Mouse (Mus musculus): Measurements from ENCODE around the gene Pm20d1. TPM values are rescaled to one million over a fixed set of nuclear protein-coding genes. Genes with fewer than 3 reads are reported as not detected.

Pm20d1 gene
- total and polyA plus RNA-seq, 3 experiments = not detected

- no peak for TF ChIP-seq TCF12 (IDR thresholded peaks at IDR 0.05; ENCODE audit: low read depth, low read length)
- TF ChIP-seq HCFC1 (IDR thresholded peaks at IDR 0.05; ENCODE audit: low read depth, low read length) = no peak
- no peak for TF ChIP-seq CHD1 (IDR thresholded peaks at IDR 0.05; ENCODE audit: low read depth, low read length)
- TF ChIP-seq GABPA (IDR thresholded peaks at IDR 0.05; ENCODE audit: low read depth, low read length) = no peak
- no peak for TF ChIP-seq USF1 (IDR thresholded peaks at IDR 0.05; ENCODE audit: low read depth, low read length)
- TF ChIP-seq BHLHE40 (IDR thresholded peaks at IDR 0.05; ENCODE audit: borderline replicate concordance, low read depth, low read length) = no peak
- Histone ChIP-seq H3K4me1 (ENCODE audit: control insufficient read depth in 1 of 2, insufficient read depth in 2 of 2, low read length in 2 of 2) (no peaks in the 10 kb centered on the region), H3K27ac (ENCODE audit: control insufficient read depth, low read depth, low read length) (no peak overlapping the region), H3K9ac (ENCODE audit: control insufficient read depth, low read depth, low read length, poor library complexity, severe bottlenecking) (no peak overlapping the region), H3K27me3 (ENCODE audit: control insufficient read depth in 1 of 2, insufficient read depth in 2 of 2, low read length in 2 of 2) (peaks cover 32 to 41% of the 10 kb centered on the region in 2 experiments), H3K36me3 (ENCODE audit: control insufficient read depth in 1 of 2, insufficient read depth in 2 of 2, low read length in 2 of 2) (no peaks in the 10 kb centered on the region), H3K79me2 (ENCODE audit: control insufficient read depth, insufficient read depth, low read length, poor library complexity) (no peaks in the 10 kb centered on the region), H3K4me3 (ENCODE audit: control insufficient read depth in 1 of 2, insufficient read depth in 1 of 2, low read depth in 2 of 2, low read length in 2 of 2) (no peak overlapping the region), H3K9me3 (replicated peaks; ENCODE audit: insufficient read depth, low read length) (no peaks in the 10 kb centered on the region)
- DNase-seq (ENCODE audit: low read depth, low spot score) = no peak
These were observed 25.7 kb upstream of the Pm20d1 start for GRCm38 (mm10) chr1:131771440-131771839.

- TF ChIP-seq MYC (IDR thresholded peaks at IDR 0.05; ENCODE audit: low read depth, low read length) (no peak), MAZ (IDR thresholded peaks at IDR 0.05; ENCODE audit: low read depth, low read length) (no peak), EP300 (IDR thresholded peaks at IDR 0.05; ENCODE audit: low read depth in 1 of 2, low read length in 2 of 2) (no peak), JUND (IDR thresholded peaks at IDR 0.05; ENCODE audit: low read depth, low read length) (no peak), TCF12 (IDR thresholded peaks at IDR 0.05; ENCODE audit: low read depth, low read length) (no peak), BHLHE40 (IDR thresholded peaks at IDR 0.05; ENCODE audit: borderline replicate concordance, low read depth, low read length) (no peak), MAFK (IDR thresholded peaks at IDR 0.05; ENCODE audit: borderline replicate concordance, low read depth, low read length) (no peak), CHD1 (IDR thresholded peaks at IDR 0.05; ENCODE audit: low read depth, low read length) (no peak), CHD2 (IDR thresholded peaks at IDR 0.05; ENCODE audit: low read length) (no peak)
- no peaks in the 10 kb centered on the region for H3K9me3 ChIP-seq (replicated peaks; ENCODE audit: insufficient read depth, low read length)
- H3K27me3 ChIP-seq (ENCODE audit: control insufficient read depth in 1 of 2, insufficient read depth in 2 of 2, low read length in 2 of 2) = peaks cover 2 to 13% of the 10 kb centered on the region in 2 experiments
These were observed 2.6 kb upstream of the Pm20d1 start for GRCm38 (mm10) chr1:131794591-131794990.

GRCm38 (mm10) chr1:131795171-131795570 is 2.0 kb upstream of the Pm20d1 start:
- no peak for TF ChIP-seq MAFK (IDR thresholded peaks at IDR 0.05; ENCODE audit: borderline replicate concordance, low read depth, low read length)
- TF ChIP-seq BHLHE40 (IDR thresholded peaks at IDR 0.05; ENCODE audit: borderline replicate concordance, low read depth, low read length) = no peak
- no peak for TF ChIP-seq CHD1 (IDR thresholded peaks at IDR 0.05; ENCODE audit: low read depth, low read length)
- TF ChIP-seq MYC (IDR thresholded peaks at IDR 0.05; ENCODE audit: low read depth, low read length) = no peak
- TF ChIP-seq TBP (IDR thresholded peaks at IDR 0.05; ENCODE audit: low read depth, low read length) = no peak
- TF ChIP-seq TAL1 (IDR thresholded peaks at IDR 0.05; ENCODE audit: low read length) = no peak
- TF ChIP-seq E2F4 (IDR thresholded peaks at IDR 0.05; ENCODE audit: borderline replicate concordance, low read depth, low read length) = no peak
- TF ChIP-seq HCFC1 (IDR thresholded peaks at IDR 0.05; ENCODE audit: low read depth, low read length) = no peak
- no peak for TF ChIP-seq NRF1 (IDR thresholded peaks at IDR 0.05; ENCODE audit: insufficient read depth, low read depth, low read length, poor library complexity, severe bottlenecking)
- no peak for TF ChIP-seq RCOR1 (IDR thresholded peaks at IDR 0.05; ENCODE audit: low read depth, low read length)
- TF ChIP-seq MAZ (IDR thresholded peaks at IDR 0.05; ENCODE audit: low read depth, low read length) = no peak
- no peak overlapping the region for H3K9ac ChIP-seq (ENCODE audit: control insufficient read depth, low read depth, low read length, poor library complexity, severe bottlenecking)
- H3K36me3 ChIP-seq (ENCODE audit: control insufficient read depth in 1 of 2, insufficient read depth in 2 of 2, low read length in 2 of 2) = no peaks in the 10 kb centered on the region
- no peak for DNase-seq (ENCODE audit: low read depth, low spot score)
- H3K4me1 ChIP-seq (ENCODE audit: control insufficient read depth in 1 of 2, insufficient read depth in 2 of 2, low read length in 2 of 2) = no peaks in the 10 kb centered on the region
- H3K9me3 ChIP-seq (replicated peaks; ENCODE audit: insufficient read depth, low read length) = no peaks in the 10 kb centered on the region
- peaks cover 2 to 13% of the 10 kb centered on the region in 2 experiments for H3K27me3 ChIP-seq (ENCODE audit: control insufficient read depth in 1 of 2, insufficient read depth in 2 of 2, low read length in 2 of 2)
- H3K27ac ChIP-seq (ENCODE audit: control insufficient read depth, low read depth, low read length) = no peak overlapping the region
- H3K4me3 ChIP-seq (ENCODE audit: control insufficient read depth in 1 of 2, insufficient read depth in 1 of 2, low read depth in 2 of 2, low read length in 2 of 2) = no peak overlapping the region
- H3K79me2 ChIP-seq (ENCODE audit: control insufficient read depth, insufficient read depth, low read length, poor library complexity) = no peaks in the 10 kb centered on the region

More at GRCm38 (mm10) chr1:131794591-131794990, 2.6 kb upstream of the Pm20d1 start:
- Histone ChIP-seq H3K9ac (ENCODE audit: control insufficient read depth, low read depth, low read length, poor library complexity, severe bottlenecking) (no peak overlapping the region), H3K36me3 (ENCODE audit: control insufficient read depth in 1 of 2, insufficient read depth in 2 of 2, low read length in 2 of 2) (no peaks in the 10 kb centered on the region), H3K27ac (ENCODE audit: control insufficient read depth, low read depth, low read length) (no peak overlapping the region), H3K4me1 (ENCODE audit: control insufficient read depth in 1 of 2, insufficient read depth in 2 of 2, low read length in 2 of 2) (no peaks in the 10 kb centered on the region), H3K4me3 (ENCODE audit: control insufficient read depth in 1 of 2, insufficient read depth in 1 of 2, low read depth in 2 of 2, low read length in 2 of 2) (no peak overlapping the region), H3K79me2 (ENCODE audit: control insufficient read depth, insufficient read depth, low read length, poor library complexity) (no peaks in the 10 kb centered on the region)
- DNase-seq (ENCODE audit: low read depth, low spot score) = no peak

All from MEL (cell line).